Mouse (Mus musculus): ENCODE measurements around the gene Ephb1.
A peak's percentile ranks its signal among the peaks of the same experiment; 100 is the strongest.

Gene Ephb1

GRCm38 (mm10) chr9:102354561-102354973 lies at the start of gene Ephb1:
Gene Ephb1 (minus strand): TSS chr9:102354693.
- peak; percentile 88 for DNase-seq

GRCm38 (mm10) chr9:102403086-102404021 lies 48.9 kb upstream of the Ephb1 start:
- peak; percentile 60 for DNase-seq

GRCm38 (mm10) chr9:102402671-102403070 lies 48.2 kb upstream of the Ephb1 start:
- peak; percentile 5 for DNase-seq

- no peak for DNase-seq
Observed at GRCm38 (mm10) chr9:102388266-102388665, 33.8 kb upstream of the Ephb1 start.

GRCm38 (mm10) chr9:102386816-102387215 lies 32.3 kb upstream of the Ephb1 start:
- no peak for DNase-seq

- no peak for DNase-seq
Observed at GRCm38 (mm10) chr9:102380235-102380634, 25.7 kb upstream of the Ephb1 start.

- DNase-seq = no peak
Observed at GRCm38 (mm10) chr9:102374661-102375060, 20.2 kb upstream of the Ephb1 start.

- no peak for DNase-seq
Observed at GRCm38 (mm10) chr9:102373886-102374285, 19.4 kb upstream of the Ephb1 start.

GRCm38 (mm10) chr9:102371936-102372335 lies 17.4 kb upstream of the Ephb1 start:
- no peak for DNase-seq

GRCm38 (mm10) chr9:102371036-102371770 lies 16.7 kb upstream of the Ephb1 start:
- DNase-seq = no peak

- no peak for DNase-seq
Observed at GRCm38 (mm10) chr9:102370141-102370540, 15.6 kb upstream of the Ephb1 start.

GRCm38 (mm10) chr9:102369141-102369540 lies 14.6 kb upstream of the Ephb1 start:
- DNase-seq = no peak

- DNase-seq = no peak
Observed at GRCm38 (mm10) chr9:102367796-102368195, 13.3 kb upstream of the Ephb1 start.

- no peak for DNase-seq
Observed at GRCm38 (mm10) chr9:102365536-102365935, 11.0 kb upstream of the Ephb1 start.

- no peak for DNase-seq
Observed at GRCm38 (mm10) chr9:102359311-102359710, 4.8 kb upstream of the Ephb1 start.

- no peak for DNase-seq
Observed at GRCm38 (mm10) chr9:102358711-102359110, 4.2 kb upstream of the Ephb1 start.

- DNase-seq = no peak
Observed at GRCm38 (mm10) chr9:102358011-102358410, 3.5 kb upstream of the Ephb1 start.

- no peak for DNase-seq
Observed at GRCm38 (mm10) chr9:102356516-102356915, 2.0 kb upstream of the Ephb1 start.

GRCm38 (mm10) chr9:102355726-102356125 lies 1.2 kb upstream of the Ephb1 start:
- no peak for DNase-seq

GRCm38 (mm10) chr9:102353636-102354491 lies 629 bp downstream of the Ephb1 start:
- peak; percentile 7 for DNase-seq

GRCm38 (mm10) chr9:102353056-102353635 lies 1.3 kb downstream of the Ephb1 start:
- DNase-seq = no peak
